Mouse (Mus musculus): ENCODE data around the gene Shank2.

The Shank2 gene

DNA sequence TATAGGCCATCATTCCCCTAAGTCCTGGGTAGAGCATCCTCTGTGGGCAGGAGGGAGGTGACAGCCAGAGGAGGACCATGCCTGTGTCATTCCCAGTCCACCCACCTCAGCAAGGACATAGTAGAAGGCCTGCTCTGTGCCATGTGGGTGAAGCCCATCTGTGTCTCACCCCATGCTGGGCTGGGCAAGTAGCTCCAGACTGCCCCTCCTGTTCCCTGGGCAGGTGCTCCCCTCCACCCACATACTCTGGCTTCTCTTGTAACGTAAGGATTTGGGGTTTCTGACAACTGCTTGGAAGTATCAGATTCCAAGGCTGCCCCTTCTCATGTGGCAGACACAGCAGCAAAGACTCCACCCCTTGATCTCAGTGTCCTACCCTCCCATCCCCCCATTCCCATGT lies 227.7 kb downstream of the Shank2 start:
- DNase-seq (ENCODE audit: low read depth, low spot score): no peak

DNA sequence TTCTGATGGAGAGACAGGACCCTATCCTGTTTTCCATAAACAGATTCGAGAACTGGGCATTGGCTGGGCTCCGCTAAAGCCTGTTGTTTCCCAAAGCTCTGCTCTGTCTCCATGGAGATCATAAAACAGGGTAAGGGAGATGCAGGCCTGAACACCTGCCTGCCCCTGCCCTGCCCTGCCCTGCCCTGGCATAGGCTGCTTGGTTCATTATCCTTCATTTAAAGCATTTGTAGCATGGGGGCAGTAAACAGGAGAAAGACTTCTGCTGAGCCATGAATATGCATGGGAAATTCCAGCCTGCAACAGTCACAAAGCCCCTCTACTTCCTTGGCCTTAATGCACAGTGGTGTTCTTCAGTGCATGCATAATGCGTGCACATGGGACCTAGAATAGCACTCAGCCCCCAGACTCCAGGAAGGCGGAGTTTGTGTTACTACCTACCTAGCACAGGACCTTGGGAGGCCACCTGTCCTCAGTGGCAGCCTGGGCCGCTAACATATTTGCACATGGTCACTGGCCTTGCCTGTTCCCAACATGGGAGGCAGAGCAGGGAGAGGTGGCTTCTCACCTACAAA lies 230.5 kb downstream of the Shank2 start:
- no peak for DNase-seq (ENCODE audit: low read depth, low spot score)

DNA sequence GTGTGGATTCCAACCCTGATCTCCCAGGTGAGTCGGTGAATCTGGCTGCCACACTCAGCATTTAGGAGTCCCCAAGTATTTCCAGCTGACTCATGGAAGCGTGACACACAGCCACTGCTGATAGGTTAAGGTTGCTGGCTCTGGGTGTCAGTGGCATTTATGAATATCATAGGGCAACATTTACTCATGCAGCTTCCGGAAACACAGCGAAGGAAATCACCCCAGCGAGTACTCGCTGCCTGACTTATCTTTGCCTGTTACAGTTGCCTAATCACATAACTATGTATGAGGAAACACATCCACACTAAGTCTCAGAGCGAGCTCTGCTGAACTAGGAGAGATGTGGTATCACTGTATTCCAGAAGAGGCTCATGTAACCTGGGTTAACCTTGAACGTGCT lies 231.8 kb downstream of the Shank2 start:
- DNase-seq (ENCODE audit: low read depth, low spot score): no peak

DNA sequence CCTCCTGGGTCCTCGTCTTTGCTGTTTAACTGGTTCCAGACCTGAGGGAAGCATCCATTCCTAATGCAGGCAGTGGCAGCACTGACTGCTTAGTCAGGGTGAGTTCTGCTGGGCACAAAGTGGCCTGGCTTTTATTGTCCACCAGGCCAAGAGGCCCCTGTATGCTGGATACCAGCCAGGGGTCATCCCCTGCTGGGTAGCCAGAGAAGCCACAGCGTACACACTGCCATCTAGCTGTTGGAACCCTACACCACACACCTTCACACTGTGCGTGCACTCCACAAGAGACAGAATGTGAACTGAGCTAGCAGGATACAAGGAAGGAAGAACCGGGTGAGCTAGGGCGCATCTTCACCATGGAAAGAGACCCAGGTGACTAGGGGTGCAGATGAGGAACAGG lies 233.1 kb downstream of the Shank2 start:
- no peak for DNase-seq (ENCODE audit: low read depth, low spot score)

- no peak for DNase-seq (ENCODE audit: low read depth, low spot score)
Measured at GRCm38 (mm10) chr7:144235523-144235922, 233.8 kb downstream of the Shank2 start.

DNA sequence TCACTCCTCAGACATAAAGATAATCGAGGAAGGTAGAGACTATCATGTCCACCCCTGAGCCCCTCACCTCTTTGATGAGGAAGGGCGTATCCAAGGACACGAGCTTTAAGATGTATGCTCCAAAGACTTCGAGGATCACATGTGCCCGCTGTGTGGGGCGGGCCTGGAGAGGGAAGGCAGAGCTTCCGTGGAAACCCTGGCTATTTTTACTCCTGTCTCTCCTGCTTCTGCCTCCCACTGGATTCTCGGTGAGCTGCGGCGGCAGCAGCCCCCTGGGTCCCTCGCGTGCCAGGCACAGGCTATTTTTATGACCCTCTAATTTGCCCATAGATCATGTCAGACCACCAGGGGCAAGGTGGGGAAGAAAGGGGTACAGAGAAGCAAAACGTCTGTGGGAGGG lies 235.1 kb downstream of the Shank2 start:
- no peak for DNase-seq (ENCODE audit: low read depth, low spot score)

- DNase-seq (ENCODE audit: low read depth, low spot score): peak; percentile 32
Measured at GRCm38 (mm10) chr7:144238409-144238808, 236.7 kb downstream of the Shank2 start.

GRCm38 (mm10) chr7:144238992-144239391 lies 237.3 kb downstream of the Shank2 start:
- DNase-seq (ENCODE audit: low read depth, low spot score): no peak

- no peak for DNase-seq (ENCODE audit: low read depth, low spot score)
Measured at GRCm38 (mm10) chr7:144239571-144240370, 238.0 kb downstream of the Shank2 start.

DNA sequence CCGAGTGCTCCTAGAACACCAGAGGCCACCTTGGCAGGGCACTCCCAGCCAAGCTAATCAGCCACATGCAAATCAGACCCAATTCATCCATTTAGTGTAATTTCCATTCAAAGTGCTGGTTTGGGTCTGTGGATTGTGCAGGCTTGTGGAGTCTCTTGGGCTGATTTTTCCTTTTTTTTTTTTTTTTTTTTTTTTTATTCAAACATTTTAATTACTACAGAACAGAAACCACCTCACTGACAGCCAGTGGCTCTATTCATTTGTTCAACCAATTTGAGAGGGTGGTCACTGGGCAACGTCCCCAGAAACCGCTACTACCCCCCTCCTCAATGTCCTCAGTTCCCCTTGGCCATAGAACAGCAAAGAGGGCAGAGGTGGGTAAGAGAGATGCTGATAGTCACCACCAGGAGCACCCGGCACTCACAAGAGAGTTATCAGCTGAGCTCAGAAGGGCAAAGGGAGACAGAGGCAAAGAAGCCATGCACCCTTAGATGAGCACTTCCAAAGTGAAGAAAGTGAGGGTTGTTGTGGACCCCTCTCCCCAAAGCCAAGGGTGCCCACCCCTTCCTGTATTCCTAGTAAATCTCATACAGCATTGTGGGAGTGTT lies 239.1 kb downstream of the Shank2 start:
- DNase-seq (ENCODE audit: low read depth, low spot score): no peak

- no peak for DNase-seq (ENCODE audit: low read depth, low spot score)
Measured at GRCm38 (mm10) chr7:144244203-144244602, 242.5 kb downstream of the Shank2 start.

DNA sequence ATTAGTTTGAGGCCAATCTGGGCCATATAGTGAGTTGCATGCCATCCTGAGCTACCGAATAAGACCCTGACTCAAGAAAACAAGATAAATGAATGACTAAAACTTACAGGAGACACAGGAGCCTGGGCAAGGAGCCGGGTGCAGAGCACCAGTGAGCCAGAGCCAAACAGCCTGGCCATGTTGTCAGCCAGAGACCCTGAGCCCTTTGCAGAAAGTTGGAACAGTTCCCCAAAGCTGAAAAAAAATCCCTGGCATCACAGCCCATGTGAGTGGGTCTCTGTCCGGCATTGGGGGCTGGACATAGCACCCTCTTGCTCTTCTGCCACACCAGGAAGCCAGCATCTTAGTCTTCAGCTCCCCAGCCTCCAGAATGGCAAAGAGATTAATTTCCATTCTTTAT lies 244.5 kb downstream of the Shank2 start:
- DNase-seq (ENCODE audit: low read depth, low spot score): no peak

- DNase-seq (ENCODE audit: low read depth, low spot score): no peak
Measured at GRCm38 (mm10) chr7:144248686-144249422, 247.1 kb downstream of the Shank2 start.

DNA sequence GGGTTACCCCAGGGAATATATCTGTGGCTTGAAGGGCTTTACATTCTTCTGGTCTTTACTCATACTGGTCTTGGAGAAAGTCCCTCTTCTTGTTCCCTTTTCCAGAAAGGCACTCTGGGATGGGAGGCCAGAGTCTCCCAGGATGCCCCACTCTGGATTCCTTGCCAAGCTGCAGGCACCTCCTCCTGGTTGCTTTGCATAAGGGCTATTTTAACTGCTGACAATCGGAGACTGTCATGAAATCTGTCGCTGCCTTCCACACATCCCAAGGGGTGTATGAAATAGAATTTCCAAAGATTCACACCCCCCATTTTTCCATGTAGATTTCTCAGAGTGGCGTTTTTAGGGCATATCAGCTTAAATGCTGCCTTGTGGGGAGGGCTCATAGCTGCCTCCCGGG lies 249.1 kb downstream of the Shank2 start:
- no peak for DNase-seq (ENCODE audit: low read depth, low spot score)

DNA sequence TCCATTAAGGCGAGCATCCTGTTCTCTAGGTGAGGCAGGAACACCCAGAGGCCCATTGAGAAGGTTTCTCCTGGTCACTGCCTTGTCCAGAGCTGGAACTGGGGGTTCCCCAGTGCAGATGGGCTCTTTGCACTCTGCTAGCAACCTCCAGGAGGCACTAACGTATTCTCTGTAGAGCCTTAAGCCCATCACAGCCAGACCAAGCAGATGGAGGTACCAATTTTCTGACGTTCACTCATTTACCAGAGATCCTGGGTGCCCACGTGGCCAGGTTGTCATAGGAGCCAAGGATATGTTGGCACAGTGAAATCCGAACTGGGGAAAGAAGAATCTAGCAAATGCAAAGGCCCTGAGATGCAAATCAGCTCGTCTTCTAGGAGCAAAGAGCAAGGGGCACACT lies 249.5 kb downstream of the Shank2 start:
- no peak for DNase-seq (ENCODE audit: low read depth, low spot score)

DNA sequence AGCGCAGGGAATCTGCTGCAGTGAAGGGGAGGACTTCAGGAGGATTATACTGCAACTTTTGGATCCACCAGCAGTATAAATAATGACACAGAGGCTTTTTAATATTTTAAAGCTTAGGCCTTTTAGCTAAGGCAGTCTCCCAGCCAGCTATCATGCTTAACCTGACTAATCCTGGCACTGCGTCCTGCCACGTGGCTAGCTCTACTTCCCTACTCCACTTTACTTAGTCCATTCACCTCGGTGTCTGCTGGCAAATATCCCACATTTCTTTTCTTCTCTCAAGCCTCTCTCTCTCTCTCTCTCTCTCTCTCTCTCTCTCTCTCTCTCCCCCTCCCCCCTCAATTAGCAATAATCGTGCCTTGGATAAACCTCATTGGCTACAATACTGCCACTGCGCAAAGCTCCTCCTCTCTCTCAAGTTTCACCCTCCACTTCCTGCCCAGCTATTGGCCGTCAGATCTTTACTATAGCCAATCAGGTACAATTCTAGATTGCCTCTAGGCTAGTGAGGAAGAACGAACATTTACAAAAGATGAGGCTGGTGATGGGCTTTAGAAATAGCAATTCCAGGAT lies 253.0 kb downstream of the Shank2 start:
- DNase-seq (ENCODE audit: low read depth, low spot score): no peak

DNA sequence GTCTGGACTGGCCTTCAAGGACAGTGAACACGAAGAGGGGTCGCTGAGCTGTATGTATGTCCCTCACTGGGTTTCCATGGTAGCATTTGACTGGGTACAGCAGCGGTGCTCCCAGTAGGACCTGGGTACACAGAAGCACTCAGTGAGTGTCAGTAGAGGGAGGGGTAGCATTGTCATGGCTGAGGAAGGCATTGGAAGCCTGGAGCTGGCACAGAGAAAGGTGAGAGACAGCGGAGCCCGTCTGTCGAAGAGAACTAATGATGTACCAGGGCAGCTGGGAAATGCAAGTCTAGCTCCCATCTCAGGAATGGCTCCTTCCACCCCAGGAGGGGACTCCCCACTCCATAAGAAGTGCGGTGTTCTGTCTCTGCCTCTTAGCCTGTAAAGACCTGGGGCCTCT lies 256.1 kb downstream of the Shank2 start:
- DNase-seq (ENCODE audit: low read depth, low spot score): no peak

DNA sequence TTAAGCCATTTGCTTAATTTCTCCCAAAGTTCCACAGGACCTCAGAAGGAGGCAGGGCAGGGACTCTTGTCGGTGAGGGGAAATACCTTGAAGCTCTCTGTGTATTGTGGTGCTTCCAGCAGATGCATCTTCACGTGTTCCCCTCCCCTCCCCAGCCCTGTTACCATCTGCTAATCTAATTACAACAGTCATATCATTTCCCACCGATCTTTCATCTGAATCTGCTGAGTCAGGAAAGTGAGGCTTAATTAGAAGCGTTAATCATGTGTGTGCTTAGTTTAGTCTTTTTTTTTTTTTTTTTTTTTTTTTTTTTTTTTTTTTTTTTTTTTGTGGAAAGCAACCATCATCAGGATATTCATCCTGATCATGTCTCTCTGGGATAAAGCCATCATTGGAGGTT lies 256.6 kb downstream of the Shank2 start:
- no peak for DNase-seq (ENCODE audit: low read depth, low spot score)

- DNase-seq (ENCODE audit: low read depth, low spot score): no peak
Measured at GRCm38 (mm10) chr7:144262666-144263065, 260.9 kb downstream of the Shank2 start.

- DNase-seq (ENCODE audit: low read depth, low spot score): no peak
Measured at GRCm38 (mm10) chr7:144266745-144267144, 265.0 kb downstream of the Shank2 start.

- no peak for DNase-seq (ENCODE audit: low read depth, low spot score)
Measured at GRCm38 (mm10) chr7:144268329-144268728, 266.6 kb downstream of the Shank2 start.

- no peak for DNase-seq (ENCODE audit: low read depth, low spot score)
Measured at GRCm38 (mm10) chr7:144268778-144269177, 267.1 kb downstream of the Shank2 start.
